Mouse (Mus musculus) heart, embryonic 11.5 days (tissue): ENCODE measurements around the gene Gm26602. TPM values are rescaled to one million over a fixed set of nuclear protein-coding genes. Genes with fewer than 3 reads are reported as not detected.

Experiments used
- ATAC-seq: fragments of 200-750 bp; cut with Nextera tagmentation; replicated peaks from 2 replicates; pipeline ENCODE4 v1.8.0; 2017; ENCODE audit warnings: moderate library complexity; ENCODE audit not compliant: insufficient number of reproducible peaks, low FRiP score, low TSS enrichment
- H3K27ac ChIP-seq: fragments of 300-500 bp; sonication (generic); 2 replicates; pipeline ENCODE4 v1.5.1; 2014; ENCODE audit warnings: mild to moderate bottlenecking, low read depth, low read length
- H3K27me3 ChIP-seq: fragments of 300-500 bp; sonication (generic); 2 replicates; pipeline ENCODE4 v1.6.1; 2014; ENCODE audit warnings: mild to moderate bottlenecking, low read length, mixed read lengths; ENCODE audit not compliant: control insufficient read depth, insufficient read depth
- H3K36me3 ChIP-seq: fragments of 300-500 bp; sonication (generic); 2 replicates; pipeline ENCODE4 v1.6.1; 2014; ENCODE audit warnings: mild to moderate bottlenecking, low read length, moderate library complexity, mixed read lengths; ENCODE audit not compliant: control insufficient read depth, insufficient read depth
- H3K4me1 ChIP-seq: fragments of 300-500 bp; sonication (generic); 2 replicates; pipeline ENCODE4 v1.6.1; 2014; ENCODE audit warnings: low read length; ENCODE audit not compliant: control insufficient read depth, insufficient read depth
- H3K4me2 ChIP-seq: fragments of 300-500 bp; sonication (generic); 2 replicates; pipeline ENCODE4 v1.6.1; 2014; ENCODE audit warnings: mild to moderate bottlenecking, moderate library complexity
- H3K4me3 ChIP-seq: fragments of 300-500 bp; sonication (generic); 2 replicates; pipeline ENCODE4 v1.5.1; 2014; ENCODE audit warnings: low read depth, low read length
- H3K9ac ChIP-seq: fragments of 300-500 bp; sonication (generic); 2 replicates; pipeline ENCODE4 v1.6.1; 2014; ENCODE audit warnings: mild to moderate bottlenecking, low read depth, low read length, moderate library complexity
- H3K9me3 ChIP-seq: fragments of 300-500 bp; sonication (generic); replicated peaks from 2 replicates; pipeline ENCODE4 v1.6.1; 2016; ENCODE audit warnings: low read length; ENCODE audit not compliant: control insufficient read depth
- WGBS: fragments of 180-500 bp; shearing (Covaris S2); extraction: QIAGEN DNeasy Blood & Tissue Kit; methylation state at CpG from one replicate; pipeline ENCODE4 v1.1.7; 2014; ENCODE audit not compliant: insufficient replicate concordance; 5-methylcytosine and 5-hydroxymethylcytosine counted together
- polyA plus RNA-seq: library from polyadenylated mRNA; unstranded; fragments of >200 nt; fragmentation: Nextera tagmentation; extraction: Ambion mirVana; gene quantifications from 2 replicates; pipeline ENCODE4 v1.2.1, GENCODE M21; 2014

Gm26602 gene
- polyA plus RNA-seq, 1 experiment from 2014 or later: 8.1 TPM

DNA sequence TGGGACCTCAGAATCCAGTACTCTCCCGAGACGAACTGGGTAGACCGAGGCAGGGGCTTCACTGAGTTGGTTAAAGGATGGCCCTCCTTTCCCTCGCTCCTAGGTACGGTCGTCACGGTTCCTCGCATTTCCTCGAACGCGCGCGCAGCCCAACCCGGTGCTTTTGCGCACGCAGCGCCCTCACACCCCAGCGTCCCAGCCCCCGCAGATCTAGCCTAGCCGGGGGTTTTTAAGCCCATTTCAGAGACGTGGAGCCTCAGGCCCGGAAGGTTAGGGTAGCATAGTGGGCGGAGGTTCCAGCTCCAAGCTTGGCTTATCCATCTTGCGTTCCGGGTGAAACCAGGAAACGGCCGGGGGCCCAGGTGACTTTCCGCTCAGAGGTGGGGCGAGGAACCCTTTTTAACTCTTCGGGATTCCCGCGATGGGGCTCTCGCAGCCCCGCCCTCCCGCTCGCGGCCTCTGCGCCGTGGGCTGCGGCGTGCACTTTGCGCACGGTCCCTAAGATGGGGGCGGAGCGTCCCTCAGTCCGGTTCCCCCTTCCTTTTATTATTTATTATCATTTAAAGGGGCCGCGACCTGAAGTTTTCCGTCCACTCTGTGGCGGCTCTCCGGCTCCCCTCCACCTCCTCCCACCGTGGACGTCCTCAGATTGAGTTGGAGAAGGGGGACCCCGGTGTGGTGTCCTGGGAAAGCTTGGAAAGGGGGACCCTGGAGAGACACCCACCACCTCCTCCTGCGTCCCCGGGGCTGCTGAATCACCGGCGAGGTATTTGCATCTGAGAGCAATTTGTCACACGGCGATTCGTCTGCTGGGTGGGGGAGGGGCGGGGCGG is 16.1 kb downstream of the Gm26602 start, which contains the start of gene Arid3a:
Arid3a (plus strand) TSS at position 553 of the 833 bp plus-strand sequence.
- Histone ChIP-seq H3K9ac (peak within 1 kb of the TSS; percentile 96), H3K4me1 (peaks cover 30% of the 10 kb centered on the region), H3K27ac (peak within 1 kb of the TSS; percentile 98), H3K4me2 (peak within 1 kb of the TSS; percentile 90), H3K4me3 (peak within 1 kb of the TSS; percentile 98), H3K27me3 (peaks cover 20% of the 10 kb centered on the region), H3K9me3 (no peaks in the 10 kb centered on the region), H3K36me3 (0 out of 2 replicates have a peak, but pooled peaks cover 2% of the 10 kb centered on the region)
- ATAC-seq: peak; percentile 81
- WGBS: under 1% methylated on average over 63 of the region's 63 CpGs

DNA sequence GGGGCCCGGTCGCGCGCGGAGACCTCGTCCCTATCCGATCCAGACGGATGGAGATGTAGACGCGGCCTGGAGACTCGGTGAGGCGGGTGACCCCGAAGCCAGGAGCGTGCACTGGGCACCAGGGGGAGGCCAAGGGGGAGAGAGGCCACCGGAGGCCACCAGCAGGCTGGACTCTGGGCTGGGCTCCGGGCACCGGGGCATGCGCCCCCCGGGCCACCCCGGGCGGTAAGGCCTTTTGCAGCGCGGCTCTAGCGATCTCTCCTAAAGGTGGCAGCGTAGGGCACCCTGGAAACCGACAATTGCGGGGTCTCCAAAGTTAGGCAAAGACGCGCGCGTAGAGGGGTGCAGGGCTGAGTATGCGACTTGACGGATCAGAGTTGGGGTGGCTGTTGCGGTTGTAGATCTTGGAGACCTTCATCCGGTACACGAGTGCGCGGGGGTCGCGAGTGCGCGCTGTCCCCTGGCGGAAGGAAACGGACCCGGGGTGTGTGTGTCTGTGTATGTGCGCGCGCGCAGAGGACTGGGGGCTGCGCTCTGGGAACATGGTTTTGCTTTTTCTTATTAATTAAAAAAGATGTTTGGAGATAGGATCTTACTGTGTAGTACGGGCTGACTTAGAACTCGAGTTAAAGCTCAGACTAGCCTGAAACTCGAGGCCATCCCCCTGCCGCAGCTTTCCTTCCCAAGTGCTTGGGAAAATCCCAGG is 16.8 kb downstream of the Gm26602 start:
- peaks cover 36% of the 10 kb centered on the region for H3K4me1 ChIP-seq
- H3K27ac ChIP-seq: peak overlapping the region; percentile 98
- peak; percentile 24; the same call in 1 of the 2 replicates for ATAC-seq
- peak overlapping the region; percentile 96 for H3K9ac ChIP-seq
- peak overlapping the region; percentile 98 for H3K4me3 ChIP-seq
- H3K4me2 ChIP-seq: peak overlapping the region; percentile 90
- no peaks in the 10 kb centered on the region for H3K9me3 ChIP-seq
- peaks cover 12% of the 10 kb centered on the region for H3K27me3 ChIP-seq
- H3K36me3 ChIP-seq: peaks cover 10% of the 10 kb centered on the region; the same call in 1 of the 2 replicates
- under 1% methylated on average over 54 of the region's 54 CpGs for WGBS

DNA sequence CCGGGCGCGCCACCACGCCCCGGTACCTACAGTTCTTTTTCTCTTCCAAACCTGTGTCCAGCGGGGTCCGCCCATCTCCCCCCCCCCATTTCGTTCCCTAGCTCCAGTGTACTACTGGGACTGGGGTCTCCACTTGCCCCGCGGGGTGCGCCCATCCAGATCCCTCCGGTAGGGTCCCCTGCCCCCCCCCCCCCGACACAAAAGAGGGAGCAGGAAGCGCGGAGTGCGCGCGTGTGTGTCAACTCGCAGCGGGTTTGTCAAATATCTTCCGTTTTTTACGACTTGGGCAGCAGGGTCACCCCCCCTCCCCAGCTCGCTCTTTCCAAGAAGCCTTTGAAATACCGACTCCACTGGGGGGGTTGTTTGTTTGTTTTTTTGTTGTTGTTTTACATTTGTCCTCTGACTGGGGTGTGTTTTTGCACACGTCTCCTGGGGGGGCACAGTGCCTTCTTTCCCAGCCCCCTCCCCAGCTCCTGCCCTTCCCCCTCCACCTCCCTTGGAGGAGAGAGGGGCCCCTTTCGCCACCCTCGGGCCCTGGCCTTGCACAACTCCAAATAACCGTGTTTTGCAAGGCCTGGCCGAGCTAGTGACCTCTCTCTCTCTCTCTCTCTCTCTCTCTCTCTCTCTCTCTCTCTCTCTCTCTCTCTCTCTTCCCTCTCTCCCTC is 17.5 kb downstream of the Gm26602 start:
- Histone ChIP-seq H3K4me2 (peak overlapping the region; percentile 90), H3K4me3 (peak overlapping the region; percentile 98), H3K36me3 (peaks cover 10% of the 10 kb centered on the region; the same call in 1 of the 2 replicates), H3K4me1 (peaks cover 43% of the 10 kb centered on the region), H3K27me3 (peaks cover 6% of the 10 kb centered on the region), H3K9me3 (no peaks in the 10 kb centered on the region), H3K9ac (peak overlapping the region; percentile 96), H3K27ac (peak overlapping the region; percentile 98)
- whole genome bisulfite sequencing: 0% methylated on average over 29 of the region's 29 CpGs
- no peak for ATAC-seq

DNA sequence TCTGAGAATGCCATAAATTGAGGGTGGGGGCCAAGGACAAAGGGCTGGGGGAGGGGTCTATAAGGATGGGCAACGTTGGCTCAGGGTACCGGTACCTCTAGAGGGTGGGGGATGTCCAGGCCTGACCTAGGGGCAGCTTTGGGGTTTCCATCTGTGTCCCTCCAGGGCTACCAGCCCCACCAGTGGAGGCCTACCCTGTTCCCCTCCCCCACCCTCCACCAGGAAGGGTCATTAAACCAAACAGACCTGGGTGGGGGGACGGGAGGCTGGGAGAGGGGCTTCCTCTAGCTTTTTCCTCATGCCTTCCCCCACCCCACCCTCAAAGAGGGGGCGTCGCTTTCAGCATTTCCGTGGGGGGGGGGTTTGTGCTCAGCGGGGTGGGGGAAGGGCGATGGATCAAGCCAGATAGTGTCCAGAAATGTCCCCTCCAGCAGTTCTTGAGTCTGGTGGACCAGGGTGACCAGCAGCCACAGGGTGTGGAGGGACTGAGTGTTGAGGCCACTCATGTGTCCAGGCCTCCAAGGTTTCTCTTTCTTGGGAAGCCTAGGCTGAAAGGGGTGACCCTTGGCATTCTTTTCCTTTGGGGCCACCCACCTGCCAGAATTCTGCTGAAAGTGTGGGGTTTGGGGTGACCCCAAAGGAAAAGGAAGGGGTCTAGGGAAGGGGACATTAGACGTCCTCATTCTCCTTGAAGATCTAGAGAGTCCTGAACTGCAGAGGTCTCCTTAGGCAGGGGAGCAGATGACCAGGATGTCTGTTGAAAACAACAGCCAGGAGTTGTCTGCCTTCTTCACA is 18.4 kb downstream of the Gm26602 start:
- peaks cover 52% of the 10 kb centered on the region for H3K4me1 ChIP-seq
- 17% methylated on average over 9 of the region's 9 CpGs for WGBS

DNA sequence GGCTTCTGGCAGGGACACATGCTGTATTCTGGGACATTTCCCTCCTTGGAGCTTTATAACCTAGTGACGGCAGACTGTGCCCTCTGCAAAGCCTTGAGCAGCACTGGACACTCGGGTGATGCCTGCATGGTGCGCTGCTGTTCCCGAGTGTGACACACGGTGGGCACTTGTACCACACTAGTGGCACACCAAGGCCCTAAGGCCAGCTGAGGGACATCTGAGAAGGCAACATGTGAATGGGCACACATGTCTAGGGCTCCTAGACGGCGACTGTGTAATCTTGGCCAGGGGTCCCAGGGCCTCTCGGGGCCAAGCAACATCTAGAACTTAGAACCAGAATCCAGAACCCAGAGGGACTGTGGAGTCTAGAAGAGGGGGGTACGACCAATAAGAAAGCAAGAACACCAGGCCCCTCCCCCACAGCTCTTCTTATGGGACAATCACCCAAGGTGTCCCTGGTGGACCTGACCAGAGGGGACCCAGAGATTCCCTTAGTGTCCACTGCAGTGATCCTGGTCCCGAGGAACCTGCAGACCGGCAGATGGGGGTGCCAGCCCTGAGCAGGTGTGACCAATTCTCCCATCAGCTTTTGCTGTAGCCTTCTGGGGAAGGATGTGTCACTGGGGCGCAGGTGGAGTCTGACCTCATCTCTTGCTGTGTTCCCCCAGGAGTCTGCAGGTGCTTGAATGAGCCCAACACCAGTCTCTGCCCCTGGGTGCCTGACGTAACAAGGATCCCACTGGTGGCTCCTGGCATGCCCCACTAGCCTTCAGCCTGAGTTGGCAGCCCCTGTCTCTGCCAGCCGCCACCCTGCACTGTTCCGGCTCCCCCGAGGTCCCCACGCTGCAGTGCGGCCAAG is 19.5 kb downstream of the Gm26602 start:
- Histone ChIP-seq H3K27ac (no peak overlapping the region), H3K36me3 (peaks cover 16% of the 10 kb centered on the region), H3K4me2 (peak overlapping the region; percentile 90), H3K9me3 (no peaks in the 10 kb centered on the region), H3K9ac (0 out of 2 replicates have a peak overlapping the region, but pooled peaks have one; percentile 64), H3K4me3 (no peak overlapping the region), H3K4me1 (peaks cover 60% of the 10 kb centered on the region), H3K27me3 (no peaks in the 10 kb centered on the region)
- WGBS: 90% methylated on average over 18 of the region's 18 CpGs
- no peak for ATAC-seq

More for the DNA sequence above, 18.4 kb downstream of the Gm26602 start:
- peak overlapping the region; percentile 98 for H3K27ac ChIP-seq
- H3K27me3 ChIP-seq: no peaks in the 10 kb centered on the region
- peak overlapping the region; percentile 98 for H3K4me3 ChIP-seq
- peak overlapping the region; percentile 64; the same call in 1 of the 2 replicates for H3K9ac ChIP-seq
- no peak for ATAC-seq
- peak overlapping the region; percentile 90 for H3K4me2 ChIP-seq
- peaks cover 16% of the 10 kb centered on the region for H3K36me3 ChIP-seq
- H3K9me3 ChIP-seq: no peaks in the 10 kb centered on the region

DNA sequence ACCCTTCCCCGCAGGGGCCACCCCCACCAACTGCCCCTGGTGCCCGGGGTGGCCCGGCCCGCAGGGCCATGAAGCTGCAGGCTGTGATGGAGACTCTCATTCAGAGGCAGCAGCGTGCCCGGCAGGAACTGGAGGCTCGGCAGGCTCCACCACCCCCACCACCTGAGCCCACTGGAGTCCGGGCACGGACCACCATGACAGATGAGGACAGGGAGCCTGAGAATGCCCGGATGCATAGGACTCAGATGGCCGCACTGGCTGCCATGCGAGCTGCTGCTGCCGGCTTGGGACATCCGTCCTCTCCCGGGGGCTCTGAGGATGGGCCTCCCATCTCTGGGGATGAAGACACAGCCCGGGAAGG is 20.1 kb downstream of the Gm26602 start:
- no peaks in the 10 kb centered on the region for H3K27me3 ChIP-seq
- H3K9me3 ChIP-seq: no peaks in the 10 kb centered on the region
- H3K4me3 ChIP-seq: no peak overlapping the region
- 89% methylated on average over 16 of the region's 16 CpGs for WGBS
- no peak overlapping the region for H3K27ac ChIP-seq
- peaks cover 58% of the 10 kb centered on the region for H3K4me1 ChIP-seq
- H3K9ac ChIP-seq: no peak overlapping the region
- no peak for ATAC-seq
- peaks cover 16% of the 10 kb centered on the region for H3K36me3 ChIP-seq
- H3K4me2 ChIP-seq: no peak overlapping the region

DNA sequence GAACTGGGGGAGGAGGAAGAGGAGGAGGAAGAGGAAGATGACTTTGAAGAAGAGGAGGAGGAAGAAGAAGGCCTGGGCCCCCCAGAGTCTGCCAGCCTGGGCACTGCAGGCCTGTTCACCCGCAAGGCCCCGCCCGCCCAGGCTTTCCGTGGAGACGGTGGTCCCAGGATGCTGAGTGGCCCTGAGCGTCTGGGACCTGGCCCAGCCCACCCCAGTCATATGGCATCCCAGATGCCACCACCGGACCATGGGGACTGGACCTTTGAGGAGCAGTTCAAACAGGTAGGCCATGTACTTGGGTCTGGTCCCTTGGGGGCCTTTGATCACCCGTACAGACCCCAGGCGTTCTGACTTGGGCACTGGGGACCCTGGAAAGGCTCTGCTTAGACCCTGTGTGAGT is 21.1 kb downstream of the Gm26602 start:
- H3K9ac ChIP-seq: peak overlapping the region; percentile 52; the same call in 1 of the 2 replicates
- no peak overlapping the region for H3K4me3 ChIP-seq
- WGBS: 80% methylated on average over 9 of the region's 9 CpGs
- no peaks in the 10 kb centered on the region for H3K27me3 ChIP-seq
- ATAC-seq: no peak
- peaks cover 62% of the 10 kb centered on the region for H3K4me1 ChIP-seq
- H3K36me3 ChIP-seq: peaks cover 16% of the 10 kb centered on the region
- no peaks in the 10 kb centered on the region for H3K9me3 ChIP-seq
- H3K27ac ChIP-seq: no peak overlapping the region
- H3K4me2 ChIP-seq: no peak overlapping the region
